Mouse (Mus musculus) ES-Bruce4 (cell line): Measurements from ENCODE around the gene Ptpn14. TPM values are rescaled to one million over a fixed set of nuclear protein-coding genes. Genes with fewer than 3 reads are reported as not detected.

Source experiments
- H3K27ac ChIP-seq: 2 replicates; pipeline ENCODE4 v1.5.1; 2012; ENCODE audit warnings: low read length, inconsistent platforms; ENCODE audit not compliant: insufficient read depth
- H3K27me3 ChIP-seq: 2 replicates; pipeline ENCODE4 v1.6.1; 2012; ENCODE audit warnings: mild to moderate bottlenecking, low read length, inconsistent platforms; ENCODE audit not compliant: control insufficient read depth, poor library complexity, insufficient read depth, severe bottlenecking
- H3K36me3 ChIP-seq: 2 replicates; pipeline ENCODE4 v1.6.1; 2012; ENCODE audit warnings: inconsistent platforms, mild to moderate bottlenecking, low read length, moderate library complexity; ENCODE audit not compliant: control insufficient read depth, poor library complexity, insufficient read depth, severe bottlenecking
- H3K4me1 ChIP-seq: one replicate; pipeline ENCODE4 v1.8.1; 2011; ENCODE audit warnings: low read length; ENCODE audit not compliant: control insufficient read depth, insufficient read depth
- H3K4me3 ChIP-seq: 2 replicates; pipeline ENCODE4 v1.5.1; 2011; ENCODE audit warnings: low read depth, mild to moderate bottlenecking, low read length
- H3K9ac ChIP-seq: 2 replicates; pipeline ENCODE4 v1.6.1; 2012; ENCODE audit warnings: low read depth, mild to moderate bottlenecking, inconsistent platforms; ENCODE audit not compliant: poor library complexity, severe bottlenecking
- H3K9me3 ChIP-seq: replicated peaks from 2 replicates; pipeline ENCODE4 v1.6.1; 2012; ENCODE audit warnings: mild to moderate bottlenecking, low read length, inconsistent platforms; ENCODE audit not compliant: control insufficient read depth, poor library complexity, insufficient read depth, severe bottlenecking
- CTCF ChIP-seq: IDR thresholded peaks from one replicate; pipeline ENCODE4 v1.8.1; 2011; ENCODE audit warnings: low read depth, low read length
- EP300 ChIP-seq: IDR thresholded peaks from 2 replicates; pipeline ENCODE4 v1.6.1; 2011; ENCODE audit warnings: low read depth, low read length; ENCODE audit not compliant: insufficient read depth
- POLR2A ChIP-seq: IDR thresholded peaks from one replicate; pipeline ENCODE4 v1.8.1; 2011; ENCODE audit warnings: low read length; ENCODE audit not compliant: insufficient read depth
- polyA plus RNA-seq: library from polyadenylated mRNA; stranded (reverse); fragments of >200 nt; gene quantifications from 2 replicates; pipeline ENCODE4 v1.2.4, GENCODE M21; 2011; ENCODE audit warnings: low read depth; ENCODE audit not compliant: missing spikeins, insufficient read depth, insufficient read length

The Ptpn14 gene
- polyA plus RNA-seq, 1 experiment, result 141 TPM

DNA sequence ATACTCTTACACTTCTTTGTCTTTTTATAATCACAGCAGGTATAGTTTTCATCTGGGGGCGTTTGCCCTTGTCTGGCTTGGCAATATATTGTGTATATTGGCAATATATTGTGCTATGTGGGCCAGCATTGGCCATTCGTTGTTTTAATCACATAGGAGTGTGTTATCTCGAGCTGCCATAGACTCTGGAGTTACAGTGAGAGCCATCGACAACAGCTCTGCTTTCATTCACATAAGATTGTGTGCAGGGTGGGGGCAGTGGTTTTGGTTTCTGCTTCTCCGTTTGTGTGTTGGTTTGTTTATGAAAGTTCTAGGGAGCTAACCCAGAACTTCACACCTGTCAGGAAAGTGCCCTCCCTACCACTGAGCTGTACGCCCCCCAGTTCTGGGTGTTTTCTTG is 138.6 kb downstream of the Ptpn14 start:
- no peak overlapping the region for H3K4me3 ChIP-seq
- no peak overlapping the region for H3K27ac ChIP-seq
- no peak for TF ChIP-seq POLR2A
- no peak for TF ChIP-seq CTCF
- no peak for TF ChIP-seq EP300
- no peak overlapping the region for H3K9ac ChIP-seq
- no peaks in the 10 kb centered on the region for H3K27me3 ChIP-seq
- H3K36me3 ChIP-seq, result no peaks in the 10 kb centered on the region; the same call in 1 of the 2 replicates
- no peaks in the 10 kb centered on the region for H3K4me1 ChIP-seq
- H3K9me3 ChIP-seq, result no peaks in the 10 kb centered on the region

DNA sequence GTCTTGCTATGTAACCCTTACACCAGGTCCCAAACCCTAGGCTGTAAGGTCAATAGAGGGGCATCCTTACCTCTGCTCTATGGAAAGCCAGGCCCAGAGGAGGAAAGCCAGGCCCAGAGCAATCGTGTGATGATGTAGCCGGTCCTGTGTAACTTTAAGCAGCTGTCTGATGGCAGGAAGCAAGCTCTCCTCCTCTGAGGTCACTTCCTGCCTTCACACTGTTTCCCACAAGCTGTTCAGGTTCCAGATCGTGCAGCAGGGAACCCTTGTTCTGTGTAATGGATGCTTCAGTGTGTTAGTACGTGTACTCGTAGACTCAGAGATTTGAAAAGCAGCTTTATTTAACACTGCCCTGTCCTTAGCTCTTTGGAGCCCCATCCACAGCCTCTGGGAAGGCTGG is 139.0 kb downstream of the Ptpn14 start:
- H3K27ac ChIP-seq, result no peak overlapping the region
- H3K9ac ChIP-seq, result no peak overlapping the region
- TF ChIP-seq CTCF (no peak), EP300 (no peak), POLR2A (no peak)
- H3K4me3 ChIP-seq, result no peak overlapping the region
- no peaks in the 10 kb centered on the region for H3K9me3 ChIP-seq
- no peaks in the 10 kb centered on the region; the same call in 1 of the 2 replicates for H3K36me3 ChIP-seq
- H3K4me1 ChIP-seq, result no peaks in the 10 kb centered on the region
- no peaks in the 10 kb centered on the region for H3K27me3 ChIP-seq

- no peaks in the 10 kb centered on the region; the same call in 1 of the 2 replicates for H3K36me3 ChIP-seq
- H3K9ac ChIP-seq, result no peak overlapping the region
- no peaks in the 10 kb centered on the region for H3K9me3 ChIP-seq
- no peaks in the 10 kb centered on the region for H3K27me3 ChIP-seq
- TF ChIP-seq CTCF (no peak), POLR2A (no peak), EP300 (no peak)
- no peak overlapping the region for H3K27ac ChIP-seq
- H3K4me3 ChIP-seq, result no peak overlapping the region
- no peaks in the 10 kb centered on the region for H3K4me1 ChIP-seq
Observed at GRCm38 (mm10) chr1:189867497-189867896, 139.4 kb downstream of the Ptpn14 start.

DNA sequence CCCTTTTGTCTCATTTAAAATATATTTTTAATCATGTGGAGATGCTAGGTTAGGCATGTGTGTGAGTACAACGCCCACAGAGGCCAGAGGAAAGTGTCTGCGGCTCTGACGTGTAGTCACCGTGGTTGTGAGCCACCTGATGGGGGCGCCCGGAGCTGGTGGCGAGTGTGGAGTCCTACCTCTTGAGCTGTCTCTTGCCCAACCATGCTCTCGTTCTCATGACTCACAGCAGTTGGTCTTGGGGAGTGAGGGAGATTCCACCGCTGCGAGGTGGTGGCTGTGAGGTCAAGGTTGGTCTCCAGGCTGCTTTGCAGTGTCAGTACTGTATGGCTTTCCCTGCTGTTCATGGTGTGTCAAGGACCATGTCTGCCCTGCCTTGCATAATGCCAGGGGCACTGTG is 140.0 kb downstream of the Ptpn14 start:
- H3K36me3 ChIP-seq, result no peaks in the 10 kb centered on the region; the same call in 1 of the 2 replicates
- H3K27ac ChIP-seq, result no peak overlapping the region
- peak; percentile 49 for TF ChIP-seq CTCF
- no peak for TF ChIP-seq EP300
- H3K4me1 ChIP-seq, result no peaks in the 10 kb centered on the region
- H3K27me3 ChIP-seq, result no peaks in the 10 kb centered on the region
- H3K9ac ChIP-seq, result no peak overlapping the region
- no peaks in the 10 kb centered on the region for H3K9me3 ChIP-seq
- H3K4me3 ChIP-seq, result no peak overlapping the region

DNA sequence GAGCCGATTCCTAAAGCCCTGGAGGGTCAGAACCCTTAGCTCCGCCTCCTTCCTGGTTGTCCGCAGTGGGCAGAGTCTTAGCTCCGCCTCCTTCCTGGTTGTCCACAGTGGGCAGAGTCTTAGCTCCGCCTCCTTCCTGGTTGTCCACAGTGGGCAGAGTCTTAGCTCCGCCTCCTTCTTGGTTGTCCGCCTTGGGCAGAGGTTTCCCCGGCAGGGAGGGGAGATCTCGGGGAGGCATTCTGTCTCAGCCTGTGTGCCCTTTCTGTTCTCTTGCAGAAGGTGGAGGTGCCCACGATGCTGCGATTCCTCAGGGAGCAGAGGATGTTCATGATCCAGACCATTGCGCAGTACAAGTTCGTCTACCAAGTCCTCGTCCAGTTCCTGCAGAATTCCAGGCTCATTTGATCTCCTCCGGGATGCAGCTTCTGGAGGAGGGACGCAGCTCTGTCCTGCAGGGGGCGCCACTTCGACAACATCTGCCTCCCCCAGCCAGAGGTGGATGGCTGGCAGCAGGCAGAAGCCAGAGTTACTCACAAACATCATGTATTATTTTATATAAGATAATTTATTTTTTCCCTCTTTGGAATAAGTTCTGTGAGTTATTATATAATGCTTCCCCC is 141.7 kb downstream of the Ptpn14 start:
- H3K4me1 ChIP-seq, result peaks cover 2% of the 10 kb centered on the region
- no peak overlapping the region for H3K9ac ChIP-seq
- H3K27ac ChIP-seq, result no peak overlapping the region
- no peaks in the 10 kb centered on the region for H3K27me3 ChIP-seq
- H3K4me3 ChIP-seq, result no peak overlapping the region
- no peaks in the 10 kb centered on the region for H3K9me3 ChIP-seq
- no peaks in the 10 kb centered on the region; the same call in 1 of the 2 replicates for H3K36me3 ChIP-seq
- TF ChIP-seq POLR2A (no peak), EP300 (no peak), CTCF (peak; percentile 80)

- H3K4me1 ChIP-seq, result peaks cover 2% of the 10 kb centered on the region
- no peak overlapping the region for H3K4me3 ChIP-seq
- TF ChIP-seq EP300 (no peak), CTCF (peak; percentile 60)
- no peaks in the 10 kb centered on the region for H3K9me3 ChIP-seq
- no peaks in the 10 kb centered on the region; the same call in 1 of the 2 replicates for H3K36me3 ChIP-seq
- no peaks in the 10 kb centered on the region for H3K27me3 ChIP-seq
- no peak overlapping the region for H3K27ac ChIP-seq
- no peak overlapping the region for H3K9ac ChIP-seq
Observed at GRCm38 (mm10) chr1:189870539-189870938, 142.5 kb downstream of the Ptpn14 start.
